Mouse (Mus musculus): Measurements from ENCODE around the gene Mettl7b.
"Not testable (repeated sequence)": the region's sequence is repeated elsewhere in the genome, so short reads cannot be mapped to it uniquely, and the experiment has no call there.

Mettl7b gene

DNA sequence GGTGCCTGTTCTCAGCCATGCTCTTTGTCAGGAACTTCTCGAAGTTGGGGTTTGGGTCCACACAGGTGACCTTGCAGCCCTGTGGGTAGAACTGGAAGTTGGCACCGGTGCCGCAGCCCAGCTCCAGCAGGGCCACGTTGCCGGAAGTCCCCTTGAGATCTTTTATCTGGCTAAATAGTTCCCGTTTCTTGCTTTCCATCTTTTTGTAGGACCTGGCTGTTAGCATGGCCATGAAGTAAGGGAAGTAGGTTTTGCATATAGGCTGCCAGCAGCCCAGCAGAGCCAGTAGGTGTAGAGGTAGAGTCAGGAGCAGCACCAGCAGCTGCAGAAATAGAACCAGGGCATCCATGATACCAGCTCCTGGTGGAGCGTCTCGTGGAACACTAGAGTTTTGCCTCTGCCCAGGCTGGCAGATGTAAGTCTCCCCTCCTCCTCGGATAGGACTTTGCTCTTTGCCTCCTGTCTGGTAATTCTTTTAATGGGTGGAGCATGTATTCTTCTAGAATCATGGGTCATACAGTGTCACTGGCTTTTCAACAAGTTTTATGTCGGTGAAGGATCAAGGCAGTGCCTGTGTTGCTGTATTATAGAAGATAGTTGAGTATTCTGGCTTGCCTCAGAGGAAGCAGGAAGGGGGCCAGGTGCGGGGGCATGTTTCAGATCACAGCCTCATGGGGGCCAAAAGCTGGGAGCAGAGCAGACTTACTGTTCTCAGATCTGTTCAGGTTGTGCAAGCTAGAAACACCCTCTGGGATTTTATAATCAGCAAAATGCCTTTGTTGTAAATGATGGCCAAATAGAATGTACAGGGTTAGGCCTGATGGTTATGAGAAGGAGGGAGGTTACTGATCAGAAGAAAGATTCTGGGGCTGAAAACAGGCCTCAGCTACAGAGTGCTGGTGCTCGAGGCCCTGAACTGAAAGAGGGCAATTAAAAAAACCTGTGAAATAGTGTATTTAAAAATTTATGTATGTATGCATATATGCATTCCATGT lies at the start of gene Mettl7b:
Gene Mettl7b, minus strand, starts transcription at position 399 of the 995 bp plus-strand sequence.
- no peak for DNase-seq

DNA sequence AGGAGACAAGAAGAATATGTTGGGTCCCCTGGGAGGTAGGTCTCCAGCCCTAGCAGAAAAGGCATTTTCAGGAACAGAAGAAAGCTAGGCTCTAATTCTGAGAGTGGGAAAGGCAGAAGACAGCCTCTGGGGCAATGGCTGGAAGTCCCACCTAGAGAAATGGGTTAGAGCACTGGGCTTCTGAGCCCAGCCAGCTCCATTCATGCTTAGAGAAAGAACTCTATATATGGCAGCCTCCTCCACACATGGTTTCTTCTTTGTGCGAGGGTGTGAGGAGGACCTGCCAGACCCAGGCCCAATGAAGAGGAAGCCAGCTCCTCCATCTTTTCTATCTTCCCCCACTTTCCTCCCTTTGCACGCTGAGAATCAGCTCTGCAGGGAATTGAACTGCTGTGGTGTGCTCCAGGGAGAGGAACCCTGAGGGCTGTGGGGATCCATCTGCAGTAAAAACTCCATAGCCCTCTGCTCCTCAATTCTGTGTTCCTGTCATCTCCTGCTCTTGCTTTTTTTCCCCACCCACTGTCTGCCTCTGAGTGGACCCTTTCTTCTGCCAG lies 49.6 kb upstream of the Mettl7b start, which contains the start of gene Olfr763:
Gene Olfr763, plus strand, starts transcription at position 504 of the 554 bp plus-strand sequence.
- no peak for DNase-seq

DNA sequence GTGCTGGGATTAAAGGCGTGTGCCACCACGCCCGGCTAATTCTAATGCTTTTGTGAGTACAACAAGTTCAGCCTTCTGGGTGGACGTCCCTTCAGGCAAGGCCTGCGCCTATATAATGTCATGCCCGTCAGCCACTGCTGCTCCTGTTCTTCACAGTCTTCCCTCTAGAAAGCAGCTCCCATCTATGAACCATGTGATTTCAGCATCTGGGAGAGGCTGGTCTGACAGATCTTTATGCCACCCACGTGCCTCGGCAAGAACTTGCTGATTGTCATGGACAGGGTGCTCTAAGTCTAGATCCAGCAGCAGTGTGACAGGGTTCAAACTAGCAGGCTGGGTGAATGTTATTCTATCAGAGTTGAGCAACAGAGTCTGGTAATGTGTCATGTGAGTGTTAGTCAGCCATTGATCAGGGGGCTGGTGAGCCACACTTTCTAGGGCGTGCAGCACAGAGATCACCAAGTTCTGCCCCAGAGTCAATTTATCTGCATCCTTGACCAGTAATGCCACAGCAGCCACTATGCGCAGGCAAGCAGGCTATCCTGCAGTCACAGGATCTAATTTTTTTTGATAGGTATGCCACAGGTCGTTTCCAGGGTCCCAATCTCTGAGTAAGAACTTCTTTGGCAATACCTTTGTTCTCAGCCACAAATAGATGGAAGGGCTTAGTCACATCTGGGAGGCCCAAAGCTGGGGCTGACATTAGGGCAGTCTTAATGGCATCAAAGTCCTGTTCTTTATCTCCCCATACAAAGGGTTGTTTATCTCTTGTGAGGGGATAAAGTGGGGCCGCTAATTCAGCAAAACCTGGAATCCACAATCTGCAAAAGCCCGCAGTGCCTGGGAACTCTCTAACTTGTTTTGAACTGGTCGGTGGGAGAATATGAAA lies 43.5 kb upstream of the Mettl7b start:
- DNase-seq: no peak

DNA sequence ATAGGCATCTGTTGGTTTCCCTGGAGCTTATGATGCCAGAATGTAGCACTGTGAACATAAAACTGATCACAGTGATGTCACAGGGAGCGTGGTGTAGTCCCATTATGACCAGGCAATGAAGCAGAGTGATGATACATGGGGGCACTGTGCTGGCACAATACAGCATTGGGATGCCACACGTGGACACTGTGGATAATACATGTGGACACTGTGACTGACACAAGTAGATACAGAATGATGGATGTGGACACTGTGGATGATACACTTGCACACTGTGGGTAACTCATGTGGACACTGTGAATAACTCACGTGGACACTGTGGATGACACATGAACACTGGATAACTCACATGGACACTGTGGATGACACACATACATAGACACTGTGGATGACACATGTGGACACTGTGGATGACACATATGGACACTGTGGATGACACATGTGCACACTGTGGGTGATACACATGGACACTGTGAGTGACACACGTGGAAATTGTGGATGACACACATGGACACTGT lies 35.8 kb upstream of the Mettl7b start:
- no peak for DNase-seq

DNA sequence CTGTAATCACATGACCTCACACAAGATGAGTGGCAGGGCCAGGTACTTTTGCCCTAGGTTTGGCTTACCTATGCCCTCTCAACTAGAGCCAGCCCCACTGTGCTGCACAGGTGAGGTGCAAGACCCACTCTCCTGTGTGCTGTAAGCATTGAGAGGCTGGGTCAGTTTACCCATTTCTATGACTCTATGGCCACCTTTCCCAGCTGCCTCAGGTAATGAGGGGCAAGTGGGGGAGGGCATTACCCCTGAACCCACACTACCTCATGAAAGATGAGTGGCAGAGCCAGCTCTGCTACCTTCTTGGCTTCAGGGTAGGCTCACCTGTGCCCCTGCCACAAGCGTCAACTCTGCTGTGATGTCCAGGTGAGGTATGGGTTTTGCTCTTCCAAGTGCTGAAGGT lies 35.0 kb upstream of the Mettl7b start:
- no peak for DNase-seq

DNA sequence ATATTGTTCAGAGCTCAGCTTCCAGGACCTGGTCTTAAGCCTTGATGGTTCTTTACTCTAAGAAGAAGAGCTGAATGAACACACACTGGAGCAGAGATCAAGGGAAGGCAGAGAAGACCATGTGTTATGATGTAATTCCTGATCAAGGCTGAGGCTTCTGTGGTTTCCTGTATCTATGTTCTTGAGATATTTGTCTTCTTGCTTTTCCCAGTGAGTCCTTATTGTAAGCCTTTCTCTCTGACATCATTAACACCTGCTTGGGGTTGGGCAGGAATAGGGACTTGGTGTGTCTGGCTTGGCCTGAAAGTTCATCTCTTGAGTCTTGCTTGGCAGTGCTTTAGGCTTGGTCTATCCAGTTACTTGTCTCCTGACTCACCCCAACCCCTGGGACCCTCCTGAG lies 30.2 kb upstream of the Mettl7b start:
- DNase-seq: no peak

DNA sequence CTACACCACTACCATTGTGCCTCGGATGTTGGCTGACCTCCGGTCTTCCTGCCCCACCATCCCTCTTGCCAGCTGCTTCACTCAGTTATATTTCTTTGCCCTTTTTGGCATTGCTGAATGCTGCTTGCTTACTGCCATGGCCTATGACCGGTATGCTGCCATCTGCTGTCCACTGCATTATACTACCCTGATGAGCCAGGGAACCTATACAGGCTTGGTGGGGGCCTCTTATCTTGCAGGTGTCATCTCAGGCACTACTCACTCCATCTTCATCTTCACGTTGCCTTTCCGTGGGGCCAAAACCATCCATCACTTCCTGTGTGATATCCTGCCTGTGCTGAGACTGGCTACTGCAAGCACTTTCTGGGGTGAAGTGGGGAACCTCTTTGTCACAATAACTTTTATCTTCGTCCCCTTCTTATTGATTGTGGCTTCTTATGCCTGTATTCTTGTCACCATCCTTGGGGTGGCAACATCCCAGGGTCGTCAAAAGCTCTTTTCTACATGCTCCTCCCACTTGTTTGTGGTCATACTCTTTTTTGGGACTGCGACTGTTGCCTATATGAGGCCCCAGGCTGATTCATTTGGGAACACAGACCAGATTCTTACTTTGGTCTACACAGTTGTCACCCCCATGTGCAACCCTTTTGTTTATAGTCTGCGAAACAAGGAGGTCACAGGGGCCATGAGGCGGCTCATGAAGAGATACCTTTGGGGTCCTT lies 29.5 kb upstream of the Mettl7b start:
- DNase-seq: not testable (repeated sequence)

DNA sequence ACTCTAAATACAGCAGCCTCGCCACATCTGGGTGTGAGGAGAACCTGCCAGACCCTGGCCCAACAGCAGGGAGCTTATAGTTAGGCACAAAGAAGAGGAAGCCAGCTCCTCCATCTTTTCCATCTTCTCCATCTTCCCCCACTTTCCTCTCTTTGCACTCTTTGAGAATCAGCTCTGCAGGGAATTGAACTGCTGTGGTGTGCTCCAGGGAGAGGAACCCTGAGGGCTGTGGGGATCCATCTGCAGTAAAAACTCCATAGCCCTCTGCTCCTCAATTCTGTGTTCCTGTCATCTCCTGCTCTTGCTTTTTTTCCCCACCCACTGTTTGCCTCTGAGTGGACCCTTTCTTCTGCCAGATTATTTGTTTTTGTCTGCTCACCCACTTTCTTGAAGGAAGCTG lies 28.3 kb upstream of the Mettl7b start, which contains the start of gene Olfr9:
Gene Olfr9, plus strand, starts transcription at position 301 of the 400 bp plus-strand sequence.
- not testable (repeated sequence) for DNase-seq

DNA sequence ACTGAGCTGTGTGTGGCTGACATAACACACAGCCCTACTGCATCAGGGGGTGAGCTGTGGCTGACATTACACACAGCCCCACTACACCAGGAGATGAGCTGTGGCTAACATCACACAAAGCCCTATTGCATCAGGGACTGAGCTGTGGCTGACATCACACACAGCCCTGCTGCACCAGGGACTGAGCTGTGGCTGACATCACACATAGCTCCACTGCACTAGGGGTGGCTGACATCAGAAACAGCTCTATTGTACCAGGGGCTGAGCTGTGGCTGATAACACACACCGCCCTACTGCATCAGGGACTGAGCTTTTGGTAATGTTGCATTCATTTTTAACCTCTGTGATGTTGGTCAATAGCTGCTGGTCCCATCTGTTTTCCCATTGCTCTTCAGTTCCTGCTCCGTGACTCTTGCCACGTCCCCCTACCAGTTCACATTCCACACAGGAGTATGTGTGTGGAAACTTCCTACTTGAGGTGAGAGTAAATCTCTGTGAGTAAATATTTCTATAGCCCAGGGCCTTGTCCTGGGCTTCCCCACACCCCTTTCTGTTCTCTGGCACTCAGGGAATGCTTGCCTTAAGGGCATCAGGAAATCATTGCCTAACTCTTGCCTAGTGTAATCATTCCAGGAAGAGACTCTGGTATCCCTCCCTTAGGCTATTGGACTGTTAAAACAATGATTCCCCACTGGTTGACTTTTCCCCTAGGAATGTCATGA lies 20.0 kb upstream of the Mettl7b start:
- DNase-seq: no peak

DNA sequence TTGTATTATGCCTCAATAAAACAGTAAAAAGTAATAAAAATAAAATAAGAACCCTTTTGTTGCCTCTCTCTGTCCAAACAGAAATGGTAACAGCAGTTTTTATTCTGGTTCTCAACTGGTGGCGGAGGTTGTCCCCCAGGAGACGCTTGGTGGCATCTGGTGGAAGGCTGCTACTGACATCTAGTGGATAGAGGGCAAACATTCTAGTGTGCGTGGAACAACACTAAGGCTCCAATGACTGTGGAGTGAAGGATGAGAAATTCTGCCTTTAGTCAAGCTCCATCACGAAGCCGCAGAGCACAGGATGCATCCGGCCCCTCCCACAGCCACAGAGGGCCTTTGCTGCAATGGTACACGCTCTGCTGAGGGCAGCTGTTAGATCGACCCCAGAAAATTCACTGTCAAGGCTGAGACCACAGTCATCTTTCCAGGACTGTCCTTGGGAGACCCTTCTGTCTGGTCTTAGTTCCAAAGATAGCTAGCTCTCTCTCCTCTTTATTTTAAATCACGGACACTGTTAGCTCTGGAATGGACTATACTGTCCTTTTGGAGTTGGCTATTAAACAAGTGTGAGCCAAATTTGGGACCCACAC lies 16.8 kb upstream of the Mettl7b start:
- DNase-seq: peak; percentile 81 to 82

DNA sequence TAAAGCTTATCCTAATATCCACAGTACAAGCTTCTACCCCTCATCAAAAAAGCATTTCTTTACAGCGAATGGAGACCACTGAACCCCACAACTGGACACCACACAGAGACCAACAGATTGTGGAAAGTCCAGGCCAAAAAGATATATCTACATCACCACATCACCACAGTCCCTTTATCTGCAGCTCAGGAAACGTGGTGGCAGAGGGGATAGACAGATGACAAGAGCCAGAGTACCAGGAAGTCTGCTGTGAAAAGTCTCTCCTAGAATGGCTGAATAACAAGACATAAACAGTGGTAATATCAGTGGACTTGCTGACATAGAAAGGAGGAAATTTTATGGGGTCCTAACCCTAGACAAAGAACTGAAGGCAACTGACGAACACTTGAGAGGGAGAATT lies 15.6 kb upstream of the Mettl7b start:
- no peak for DNase-seq

DNA sequence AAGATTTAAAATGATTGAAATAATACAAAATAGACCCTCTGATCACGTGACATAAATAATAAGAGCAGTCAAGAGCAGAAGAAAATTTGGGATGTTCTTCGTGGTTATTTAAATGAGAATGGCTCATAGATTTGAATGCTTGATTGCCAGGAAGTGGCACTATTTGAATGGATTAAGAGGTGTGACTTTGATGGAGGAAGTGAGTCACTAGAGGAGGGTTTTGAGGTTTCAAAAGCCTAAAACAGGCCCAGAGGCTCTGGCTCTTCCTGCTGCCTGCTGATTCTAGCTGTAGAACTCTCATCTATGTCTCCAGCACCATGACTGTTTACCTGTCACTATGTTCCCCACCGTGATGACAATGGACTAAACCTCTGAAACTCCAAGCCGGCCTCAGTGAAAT lies 12.1 kb upstream of the Mettl7b start:
- no peak for DNase-seq

DNA sequence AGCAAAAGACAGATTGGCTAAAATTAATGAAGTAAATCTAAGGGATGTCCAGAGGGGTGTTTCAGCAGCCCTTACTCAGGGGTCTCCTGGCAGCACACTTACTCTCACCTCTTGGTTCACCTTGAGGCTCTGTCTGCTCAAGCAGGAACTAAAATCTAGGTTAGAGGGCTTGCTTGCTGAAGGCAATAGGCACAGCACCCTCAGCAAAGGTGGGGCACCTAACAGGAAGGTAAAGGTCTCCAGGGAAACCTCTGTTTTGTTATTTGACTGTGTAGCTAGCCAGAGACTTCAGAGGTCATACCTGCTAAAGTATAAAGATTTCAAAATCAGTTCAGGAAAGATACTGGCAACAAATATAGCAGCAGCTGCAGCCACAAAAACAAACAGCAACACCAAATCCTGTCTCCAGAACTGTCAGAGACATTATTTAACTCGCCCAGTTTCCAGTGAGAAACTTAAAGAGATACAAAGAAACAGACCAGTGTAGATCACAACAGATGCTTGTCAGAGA lies 10.0 kb upstream of the Mettl7b start:
- DNase-seq: no peak

DNA sequence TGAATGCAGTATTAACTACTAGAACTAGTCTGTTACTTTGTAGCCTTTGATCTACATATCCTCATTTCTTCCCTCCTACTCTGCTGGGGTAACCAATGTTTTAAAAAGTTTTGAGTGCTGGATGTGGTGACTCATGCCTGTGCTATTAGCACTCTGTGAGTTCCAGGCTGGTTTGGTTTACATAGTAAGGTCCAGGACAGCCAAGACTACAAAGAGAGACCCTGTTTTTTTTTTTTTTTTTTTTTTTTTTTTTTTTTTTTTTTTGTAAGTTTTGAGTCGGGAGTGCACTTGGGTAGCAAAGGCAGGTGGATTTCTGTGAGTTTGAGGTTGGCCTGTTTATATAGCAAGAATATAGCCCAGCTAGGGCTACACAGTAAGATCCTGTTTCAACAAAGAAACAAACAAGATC lies 7.6 kb upstream of the Mettl7b start:
- DNase-seq: no peak

DNA sequence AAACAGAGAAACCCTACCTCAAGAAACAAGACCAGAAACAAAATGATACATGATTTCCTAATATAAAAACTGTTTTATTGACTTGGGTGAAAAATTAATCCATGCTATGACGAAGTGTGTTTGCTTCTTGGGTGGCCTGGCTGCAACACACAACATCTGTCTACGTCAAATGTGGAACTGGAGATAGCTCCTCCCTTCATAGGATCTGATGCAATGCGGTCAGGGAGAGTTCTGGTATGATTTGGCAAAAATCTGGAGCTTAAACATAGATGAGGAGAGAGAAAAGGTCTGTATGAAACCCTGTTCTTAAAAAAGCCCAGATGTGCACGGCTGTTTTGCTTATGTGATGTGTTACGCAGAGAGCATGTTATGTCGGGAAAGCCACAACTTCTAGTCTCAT lies 5.1 kb upstream of the Mettl7b start:
- no peak for DNase-seq

DNA sequence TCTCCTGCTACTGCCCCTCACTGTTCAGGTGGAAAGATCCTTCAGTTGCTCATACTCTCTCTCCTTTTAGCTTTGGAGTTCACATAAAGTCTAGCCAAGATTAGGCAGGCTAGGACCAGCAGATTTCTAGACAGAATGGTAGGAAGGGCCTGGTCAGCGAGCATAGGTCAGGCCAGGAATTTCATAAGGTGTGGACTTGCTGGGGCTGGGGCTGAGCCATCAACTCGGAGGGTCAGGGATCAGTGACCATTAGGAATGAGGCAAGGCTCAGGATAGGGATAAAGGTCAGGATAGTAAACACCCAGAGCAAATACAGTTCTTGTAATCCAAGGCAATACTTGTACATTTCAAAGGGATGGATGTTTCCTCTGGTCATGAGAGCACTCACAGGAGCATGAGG lies 4.2 kb upstream of the Mettl7b start:
- no peak for DNase-seq

DNA sequence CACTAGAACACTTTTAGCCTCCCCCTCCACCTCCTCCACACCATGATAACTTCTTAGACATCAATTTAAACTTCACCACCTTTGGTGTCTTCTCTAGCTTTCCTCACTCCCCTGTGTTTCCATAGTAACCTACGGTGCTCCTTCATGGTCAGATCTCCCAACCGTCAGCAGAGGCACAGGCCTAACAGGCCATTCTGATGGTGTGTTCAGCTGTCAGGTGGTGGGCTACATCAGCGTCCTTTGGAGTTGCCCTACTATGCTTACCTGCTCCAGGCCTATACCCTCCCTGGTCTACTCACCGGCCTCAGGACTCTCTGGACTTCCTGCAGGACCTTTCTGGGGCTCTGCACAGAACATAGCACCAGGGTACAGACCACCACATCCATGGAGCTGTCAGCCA lies 646 bp downstream of the Mettl7b start:
- DNase-seq: no peak

DNA sequence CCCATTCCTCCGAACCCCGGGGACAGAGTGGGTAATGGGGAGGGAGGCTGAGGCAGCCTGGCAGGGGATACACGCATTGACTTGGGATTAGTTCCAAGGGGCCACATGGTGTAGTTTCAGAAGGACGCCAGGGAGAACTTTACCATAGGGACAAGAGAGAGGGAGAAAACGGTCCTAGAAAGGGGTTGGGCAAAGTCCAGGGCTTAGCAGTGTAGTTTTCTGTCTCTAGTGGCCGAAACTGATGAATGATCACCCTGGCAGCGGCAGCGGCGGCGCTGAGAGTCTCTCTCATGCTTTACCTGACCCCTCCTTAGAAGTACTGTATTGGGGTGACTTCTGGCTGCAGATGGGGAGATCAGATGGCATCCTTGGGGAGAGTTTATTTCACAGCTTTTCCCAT lies 2.4 kb downstream of the Mettl7b start:
- no peak for DNase-seq

DNA sequence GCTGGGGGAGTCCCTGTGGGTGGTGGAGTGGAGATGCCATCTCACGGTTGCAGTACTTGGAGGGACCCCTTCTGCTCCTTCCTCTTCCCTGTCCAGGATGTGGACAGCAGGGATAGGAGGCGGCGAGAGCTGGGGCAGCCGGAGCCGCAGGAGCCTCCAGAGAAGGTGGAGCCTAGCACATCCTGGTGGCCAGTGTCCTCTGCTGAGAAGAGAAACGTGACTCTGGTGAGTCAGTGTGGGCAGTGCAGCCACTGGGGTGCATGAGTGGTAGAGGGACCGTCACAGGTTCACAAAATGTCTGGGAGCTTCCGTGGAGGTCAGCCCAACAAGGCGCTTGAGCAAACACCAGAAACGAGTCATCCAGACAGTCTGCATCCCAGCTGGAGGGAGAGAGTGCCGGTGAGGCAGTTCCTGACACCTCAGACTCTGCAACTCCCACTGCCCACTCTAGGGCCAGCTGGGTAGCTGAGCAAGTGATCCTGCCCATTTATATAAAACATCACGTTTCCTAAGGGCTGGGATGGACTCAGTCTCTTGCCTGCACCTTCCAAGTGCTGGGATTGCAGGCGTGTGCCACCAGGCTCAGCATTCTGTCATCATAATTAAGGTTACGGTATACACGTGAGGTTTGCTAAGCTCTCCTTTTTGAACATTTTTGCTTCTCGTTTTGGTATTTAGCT lies 10.4 kb downstream of the Mettl7b start:
- DNase-seq: no peak

DNA sequence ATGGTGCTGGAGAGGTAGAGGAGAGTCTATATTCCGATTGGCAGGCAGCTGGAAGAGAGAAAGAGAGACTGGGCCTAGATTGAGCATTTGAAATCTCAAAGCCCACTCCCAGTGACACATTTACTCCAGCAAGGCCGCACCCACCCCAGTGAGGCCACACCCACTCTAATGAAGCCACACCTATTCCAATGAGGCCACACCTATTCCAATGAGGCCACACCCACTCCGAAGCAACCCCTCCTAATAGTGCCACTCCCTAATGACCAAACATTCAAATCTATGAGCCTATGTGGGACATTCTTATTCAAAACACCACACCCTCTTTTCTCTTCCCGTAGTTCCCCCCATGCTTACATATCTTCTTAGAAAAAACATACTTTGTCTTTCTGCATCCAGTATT lies 13.3 kb downstream of the Mettl7b start:
- DNase-seq: no peak
